Mouse (Mus musculus): ENCODE data around the gene Gm17359. TPM values are rescaled to one million over a fixed set of nuclear protein-coding genes. Genes with fewer than 3 reads are reported as not detected.
A peak's percentile ranks its signal among the peaks of the same experiment; 100 is the strongest.

Gm17359 gene
- not detected in 2 replicates for total RNA-seq (2012; rRNA removed)

DNA sequence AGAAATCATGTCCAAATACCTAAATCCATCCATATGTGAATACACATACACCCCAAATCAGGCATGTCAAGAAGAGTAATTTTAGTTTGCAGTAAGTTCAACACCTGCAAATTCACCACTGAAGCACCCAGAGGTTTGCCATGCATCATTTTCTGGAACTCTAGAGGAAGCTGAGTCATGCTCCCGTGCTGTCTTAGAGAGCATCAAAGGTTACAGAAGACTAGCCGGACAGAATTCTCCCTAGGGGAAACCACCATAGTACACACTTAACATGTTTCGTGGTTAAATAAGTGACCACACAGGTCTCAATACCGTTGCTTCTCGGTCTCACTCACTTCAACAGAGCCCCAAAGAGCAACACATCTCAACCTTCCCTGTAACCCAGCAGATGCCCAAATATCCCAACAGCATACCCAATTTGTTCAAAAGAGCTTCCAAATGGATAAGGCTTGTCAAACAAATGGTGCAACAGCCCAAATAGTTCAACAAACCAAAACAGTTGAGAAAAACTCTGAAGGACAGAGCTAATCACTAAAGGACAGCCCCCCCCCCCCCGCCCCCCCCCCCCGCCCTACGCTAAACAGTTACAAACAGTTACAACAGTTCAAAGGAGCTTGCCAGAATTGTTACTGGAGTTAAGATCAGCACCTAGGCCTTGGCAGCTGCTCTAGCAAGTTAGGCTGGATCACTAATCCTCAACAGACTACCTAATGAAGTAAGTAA, at the start of gene Gm17359:
Gm17359 (plus strand) TSS at position 618 of the 723 bp plus-strand sequence.
- Histone ChIP-seq H3K36me3 (ENCODE audit: control insufficient read depth, insufficient read depth, low read length, poor library complexity, severe bottlenecking) (no peaks in the 10 kb centered on the region), H3K9me3 (ENCODE audit: control insufficient read depth, insufficient read depth, low read depth, low read length) (no peaks in the 10 kb centered on the region), H3K9ac (ENCODE audit: insufficient read depth, low read depth, low read length, poor library complexity, severe bottlenecking) (no peak within 1 kb of the TSS), H3K27ac (ENCODE audit: insufficient read depth, low read depth, low read length, poor library complexity, severe bottlenecking) (no peak within 1 kb of the TSS), H3K4me3 (ENCODE audit: insufficient read depth in 1 of 2, low read depth in 1 of 2, low read length in 2 of 2, poor library complexity in 1 of 2, severe bottlenecking in 1 of 2) (no peak within 1 kb of the TSS), H3K4me1 (ENCODE audit: control insufficient read depth in 2 of 2, insufficient read depth in 2 of 2, low read length in 2 of 2, poor library complexity in 1 of 2) (no peaks in the 10 kb centered on the region)
- in situ Hi-C loops (cut with MboI; ENCODE audit: low sequenced_read_pairs in 2 of 2, unreplicated experiment in 2 of 2) = no loop called here
- TF ChIP-seq ZNF384 (IDR thresholded peaks at IDR 0.05; ENCODE audit: low read depth, low read length) = no peak
- no peak for TF ChIP-seq CHD2 (IDR thresholded peaks at IDR 0.05; ENCODE audit: low read depth, low read length)
- no peak for TF ChIP-seq MAFK (IDR thresholded peaks at IDR 0.05; ENCODE audit: insufficient read depth, low read depth, low read length)
- no peak for TF ChIP-seq ZC3H11A (IDR thresholded peaks at IDR 0.05; ENCODE audit: borderline replicate concordance, low read depth, low read length)
- TF ChIP-seq HCFC1 (IDR thresholded peaks at IDR 0.05; ENCODE audit: borderline replicate concordance, insufficient read depth, low read length) = no peak
- DNase-seq (ENCODE audit: low read depth, low spot score) = no peak

DNA sequence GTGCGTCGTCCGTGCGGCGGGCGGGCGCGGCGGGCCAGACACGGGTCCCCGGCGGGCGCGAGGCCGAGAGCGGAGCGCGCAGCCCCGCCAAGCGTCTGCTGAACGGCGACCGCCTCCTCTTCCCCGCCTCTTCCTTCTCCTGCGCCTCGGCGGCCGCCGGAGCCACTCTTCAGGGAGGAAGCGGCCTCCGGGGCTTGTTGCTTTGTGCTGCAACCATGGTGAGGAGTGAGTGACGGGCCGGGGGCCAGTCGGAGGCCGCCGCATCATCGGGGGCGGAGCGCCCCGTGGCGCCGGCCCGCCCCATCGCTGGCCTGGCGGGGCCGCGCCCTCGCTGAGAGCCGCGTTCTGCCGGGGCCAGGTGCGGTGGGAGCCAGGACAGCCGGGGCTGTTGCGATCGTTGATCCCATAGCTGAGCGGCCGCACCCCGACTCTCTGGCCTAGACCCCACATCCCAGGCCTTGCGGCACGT, 49.3 kb upstream of the Gm17359 start:
- TF ChIP-seq CHD2 (IDR thresholded peaks at IDR 0.05; ENCODE audit: low read depth, low read length) (no peak), HCFC1 (IDR thresholded peaks at IDR 0.05; ENCODE audit: borderline replicate concordance, insufficient read depth, low read length) (0 out of 2 replicates have a peak, but pooled peaks have one; percentile 39), ZNF384 (IDR thresholded peaks at IDR 0.05; ENCODE audit: low read depth, low read length) (no peak)
- in situ Hi-C loops (cut with MboI; ENCODE audit: low sequenced_read_pairs in 2 of 2, unreplicated experiment in 2 of 2) = no loop called here
- no peak overlapping the region for H3K27ac ChIP-seq (ENCODE audit: insufficient read depth, low read depth, low read length, poor library complexity, severe bottlenecking)
- H3K9me3 ChIP-seq (ENCODE audit: control insufficient read depth, insufficient read depth, low read depth, low read length) = no peaks in the 10 kb centered on the region
- DNase-seq (ENCODE audit: low read depth, low spot score) = peak; percentile 62
- H3K9ac ChIP-seq (ENCODE audit: insufficient read depth, low read depth, low read length, poor library complexity, severe bottlenecking) = peak overlapping the region; percentile 88
- H3K36me3 ChIP-seq (ENCODE audit: control insufficient read depth, insufficient read depth, low read length, poor library complexity, severe bottlenecking) = no peaks in the 10 kb centered on the region
- 0 out of 4 replicates have a peak, but pooled peaks cover 0 to 3% of the 10 kb centered on the region in 2 experiments for H3K4me1 ChIP-seq (ENCODE audit: control insufficient read depth in 2 of 2, insufficient read depth in 2 of 2, low read length in 2 of 2, poor library complexity in 1 of 2)
- H3K4me3 ChIP-seq (ENCODE audit: insufficient read depth in 1 of 2, low read depth in 1 of 2, low read length in 2 of 2, poor library complexity in 1 of 2, severe bottlenecking in 1 of 2) = peak overlapping the region; percentile 95 to 98

DNA sequence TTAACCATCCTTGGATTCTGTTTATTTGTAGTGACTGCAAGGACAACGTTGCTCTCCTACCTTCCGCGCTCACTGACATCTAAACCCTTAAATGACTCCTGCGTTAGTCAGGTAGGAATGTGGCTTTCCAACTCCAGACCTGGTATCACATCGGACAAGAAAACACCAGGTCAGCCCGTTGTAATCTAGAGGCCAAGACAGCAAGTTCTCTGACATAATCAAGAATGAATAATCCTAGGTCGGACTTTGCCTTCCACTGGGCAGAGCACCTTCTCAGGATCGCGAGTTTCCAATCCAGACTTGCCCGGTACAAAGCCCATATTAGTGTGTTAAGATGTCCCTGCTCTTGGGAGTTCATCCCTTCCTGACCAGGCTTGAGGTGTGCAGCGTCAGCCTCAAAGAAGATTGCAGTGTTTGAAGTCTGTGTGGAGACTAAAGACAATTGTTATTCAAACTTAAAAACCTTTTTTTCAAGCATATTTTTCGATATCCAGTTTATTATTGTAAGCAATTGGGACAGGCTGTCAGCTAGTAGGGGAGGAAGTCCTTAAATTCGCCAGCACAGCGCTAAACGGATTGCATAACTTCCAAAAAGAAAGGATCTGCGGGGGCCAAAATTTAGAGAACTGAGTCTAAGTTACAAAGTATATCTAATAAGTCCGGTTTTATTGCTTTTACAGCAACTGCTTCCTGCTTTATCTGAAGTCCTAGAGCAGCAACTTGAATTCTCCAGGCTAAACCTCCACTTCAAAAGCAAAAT, 48.6 kb upstream of the Gm17359 start:
- H3K36me3 ChIP-seq (ENCODE audit: control insufficient read depth, insufficient read depth, low read length, poor library complexity, severe bottlenecking) = no peaks in the 10 kb centered on the region
- in situ Hi-C loops (cut with MboI; ENCODE audit: low sequenced_read_pairs in 2 of 2, unreplicated experiment in 2 of 2) = no loop called here
- peak; percentile 12 for DNase-seq (ENCODE audit: low read depth, low spot score)
- H3K27ac ChIP-seq (ENCODE audit: insufficient read depth, low read depth, low read length, poor library complexity, severe bottlenecking) = no peak overlapping the region
- TF ChIP-seq MAFK (IDR thresholded peaks at IDR 0.05; ENCODE audit: insufficient read depth, low read depth, low read length) (no peak), HCFC1 (IDR thresholded peaks at IDR 0.05; ENCODE audit: borderline replicate concordance, insufficient read depth, low read length) (no peak), ZC3H11A (IDR thresholded peaks at IDR 0.05; ENCODE audit: borderline replicate concordance, low read depth, low read length) (no peak), ZNF384 (IDR thresholded peaks at IDR 0.05; ENCODE audit: low read depth, low read length) (no peak), CHD2 (IDR thresholded peaks at IDR 0.05; ENCODE audit: low read depth, low read length) (no peak)
- H3K9me3 ChIP-seq (ENCODE audit: control insufficient read depth, insufficient read depth, low read depth, low read length) = no peaks in the 10 kb centered on the region
- peak overlapping the region; percentile 85 for H3K9ac ChIP-seq (ENCODE audit: insufficient read depth, low read depth, low read length, poor library complexity, severe bottlenecking)
- peak overlapping the region; percentile 71 to 78 for H3K4me3 ChIP-seq (ENCODE audit: insufficient read depth in 1 of 2, low read depth in 1 of 2, low read length in 2 of 2, poor library complexity in 1 of 2, severe bottlenecking in 1 of 2)
- H3K4me1 ChIP-seq (ENCODE audit: control insufficient read depth in 2 of 2, insufficient read depth in 2 of 2, low read length in 2 of 2, poor library complexity in 1 of 2) = 0 out of 4 replicates have a peak, but pooled peaks cover 0 to 3% of the 10 kb centered on the region in 2 experiments

DNA sequence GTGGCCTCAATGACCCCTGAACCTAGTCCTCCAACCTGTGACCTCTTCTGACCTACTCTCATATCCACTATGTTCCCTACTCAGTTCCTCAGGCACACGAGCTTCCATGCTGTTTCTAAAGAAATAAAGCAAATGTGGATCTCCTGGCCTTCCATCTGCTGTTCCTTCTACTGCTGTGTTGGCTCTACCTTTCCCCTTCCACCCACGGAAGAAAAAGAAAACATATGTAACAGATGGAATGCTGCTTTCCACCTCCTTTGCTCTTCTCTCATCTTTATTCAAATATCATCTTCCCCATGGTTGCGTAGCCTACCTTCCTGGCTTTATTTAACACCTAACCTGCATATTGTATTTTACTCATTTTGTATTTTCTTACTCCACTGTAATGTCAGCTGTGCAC, 47.4 kb upstream of the Gm17359 start:
- Histone ChIP-seq H3K4me1 (ENCODE audit: control insufficient read depth in 2 of 2, insufficient read depth in 2 of 2, low read length in 2 of 2, poor library complexity in 1 of 2) (0 out of 4 replicates have a peak, but pooled peaks cover 0 to 3% of the 10 kb centered on the region in 2 experiments), H3K4me3 (ENCODE audit: insufficient read depth in 1 of 2, low read depth in 1 of 2, low read length in 2 of 2, poor library complexity in 1 of 2, severe bottlenecking in 1 of 2) (no peak overlapping the region), H3K36me3 (ENCODE audit: control insufficient read depth, insufficient read depth, low read length, poor library complexity, severe bottlenecking) (no peaks in the 10 kb centered on the region), H3K9ac (ENCODE audit: insufficient read depth, low read depth, low read length, poor library complexity, severe bottlenecking) (no peak overlapping the region), H3K9me3 (ENCODE audit: control insufficient read depth, insufficient read depth, low read depth, low read length) (no peaks in the 10 kb centered on the region), H3K27ac (ENCODE audit: insufficient read depth, low read depth, low read length, poor library complexity, severe bottlenecking) (no peak overlapping the region)
- TF ChIP-seq ZC3H11A (IDR thresholded peaks at IDR 0.05; ENCODE audit: borderline replicate concordance, low read depth, low read length) (no peak), CHD2 (IDR thresholded peaks at IDR 0.05; ENCODE audit: low read depth, low read length) (no peak), HCFC1 (IDR thresholded peaks at IDR 0.05; ENCODE audit: borderline replicate concordance, insufficient read depth, low read length) (no peak), ZNF384 (IDR thresholded peaks at IDR 0.05; ENCODE audit: low read depth, low read length) (no peak), MAFK (IDR thresholded peaks at IDR 0.05; ENCODE audit: insufficient read depth, low read depth, low read length) (no peak)
- no peak for DNase-seq (ENCODE audit: low read depth, low spot score)
- in situ Hi-C loops (cut with MboI; ENCODE audit: low sequenced_read_pairs in 2 of 2, unreplicated experiment in 2 of 2) = no loop called here
